Mouse (Mus musculus): ENCODE data around the gene Matk. TPM values are rescaled to one million over a fixed set of nuclear protein-coding genes. Genes with fewer than 3 reads are reported as not detected.

Matk gene
- total and polyA plus RNA-seq, 3 experiments, result 0.23 to 1.0 TPM; not detected in 1

DNA sequence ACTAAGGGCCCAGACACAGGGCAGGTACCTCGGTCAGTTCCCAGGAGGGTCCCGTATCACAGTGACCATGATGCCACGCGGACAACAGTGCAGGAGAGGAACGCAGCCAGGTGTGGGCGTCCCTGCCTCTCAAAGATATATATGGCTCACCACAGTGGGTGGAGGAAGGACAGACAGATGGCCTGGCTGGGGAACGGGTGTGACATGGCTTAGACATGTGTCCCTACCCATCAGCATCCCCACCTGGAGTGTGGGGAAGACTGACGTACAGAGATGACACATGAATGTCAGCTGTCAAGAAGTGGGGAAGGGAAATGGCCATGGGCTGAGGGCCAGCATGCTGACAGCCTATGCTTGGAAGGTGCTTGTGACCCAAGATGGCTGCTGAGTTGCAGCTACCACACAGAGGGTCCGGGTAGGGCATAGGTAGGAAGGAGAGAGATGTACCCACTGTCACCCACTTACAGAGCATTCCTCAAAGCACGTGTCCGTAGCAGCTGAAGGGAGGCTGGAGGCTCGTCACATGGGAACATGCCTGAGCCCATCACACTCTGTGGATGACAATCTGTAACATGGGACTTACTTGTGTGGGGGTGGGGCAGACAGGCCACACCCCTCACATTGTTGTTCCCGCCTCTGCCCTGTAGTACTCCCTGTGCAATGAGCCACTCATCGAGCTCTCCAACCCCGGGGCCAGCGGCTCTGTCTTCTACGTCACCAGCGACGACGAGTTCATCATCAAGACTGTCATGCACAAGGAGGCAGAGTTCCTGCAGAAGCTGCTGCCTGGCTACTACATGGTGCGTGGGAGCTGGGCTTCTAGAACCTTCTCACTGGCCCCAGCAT, 54.3 kb downstream of the Matk start:
- Histone ChIP-seq H3K4me3 (ENCODE audit: control insufficient read depth in 1 of 2, insufficient read depth in 1 of 2, low read depth in 2 of 2, low read length in 2 of 2) (no peak overlapping the region), H3K36me3 (ENCODE audit: control insufficient read depth in 1 of 2, insufficient read depth in 2 of 2, low read length in 2 of 2) (peaks cover 0 to 4% of the 10 kb centered on the region in 2 experiments; a peak in 1 of 4 replicates)

DNA sequence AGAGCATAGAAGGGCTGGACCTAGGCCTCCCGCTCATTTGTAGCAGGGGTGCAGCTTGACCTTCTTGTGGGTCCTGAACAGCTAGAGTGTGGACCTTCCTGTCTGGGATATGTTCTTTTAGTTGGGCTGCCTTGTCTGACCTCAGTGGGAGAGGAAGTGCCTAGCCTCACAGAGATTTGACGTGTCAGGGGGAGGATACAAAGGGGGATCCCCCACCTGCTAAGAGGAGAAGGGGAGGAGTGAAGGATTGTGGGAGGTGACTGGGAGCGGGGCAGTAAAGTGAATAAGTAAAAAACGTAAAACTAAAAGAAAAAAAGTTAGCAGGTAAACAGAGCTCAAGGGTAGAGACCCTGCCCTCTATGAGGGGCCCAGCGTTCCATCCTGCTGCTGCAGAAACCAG, 56.8 kb downstream of the Matk start:
- Histone ChIP-seq H3K79me2 (ENCODE audit: control insufficient read depth, insufficient read depth, low read length, poor library complexity) (no peaks in the 10 kb centered on the region), H3K9ac (ENCODE audit: control insufficient read depth, low read depth, low read length, poor library complexity, severe bottlenecking) (no peak overlapping the region), H3K27ac (ENCODE audit: control insufficient read depth, low read depth, low read length) (no peak overlapping the region), H3K9me3 (replicated peaks; ENCODE audit: insufficient read depth, low read length) (no peaks in the 10 kb centered on the region), H3K27me3 (ENCODE audit: control insufficient read depth in 1 of 2, insufficient read depth in 2 of 2, low read length in 2 of 2) (no peaks in the 10 kb centered on the region), H3K4me3 (ENCODE audit: control insufficient read depth in 1 of 2, insufficient read depth in 1 of 2, low read depth in 2 of 2, low read length in 2 of 2) (no peak overlapping the region), H3K36me3 (ENCODE audit: control insufficient read depth in 1 of 2, insufficient read depth in 2 of 2, low read length in 2 of 2) (peaks cover 0 to 4% of the 10 kb centered on the region in 2 experiments; a peak in 1 of 4 replicates), H3K4me1 (ENCODE audit: control insufficient read depth in 1 of 2, insufficient read depth in 2 of 2, low read length in 2 of 2) (no peaks in the 10 kb centered on the region)
- DNase-seq (ENCODE audit: low read depth, low spot score), result no peak
- TF ChIP-seq CTCF (IDR thresholded peaks at IDR 0.05 in 2 of 3, conservative IDR thresholded peaks at IDR 0.05 in 1 of 3; ENCODE audit: control insufficient read depth in 1 of 3, insufficient read depth in 1 of 3, low read depth in 2 of 3, low read length in 3 of 3, poor library complexity in 1 of 3, severe bottlenecking in 1 of 3) (no peak), RAD21 (IDR thresholded peaks at IDR 0.05; ENCODE audit: low read depth, low read length) (no peak), MAX (IDR thresholded peaks at IDR 0.05; ENCODE audit: low read length) (no peak), POLR2AphosphoS5 (IDR thresholded peaks at IDR 0.05; ENCODE audit: borderline replicate concordance, low read depth, low read length) (no peak), TCF12 (IDR thresholded peaks at IDR 0.05; ENCODE audit: low read depth, low read length) (no peak), TBP (IDR thresholded peaks at IDR 0.05; ENCODE audit: low read depth, low read length) (no peak), JUND (IDR thresholded peaks at IDR 0.05; ENCODE audit: low read depth, low read length) (no peak), ZNF384 (IDR thresholded peaks at IDR 0.05; ENCODE audit: low read depth, low read length) (no peak), BHLHE40 (IDR thresholded peaks at IDR 0.05; ENCODE audit: borderline replicate concordance, low read depth, low read length) (no peak), GATA1 (IDR thresholded peaks at IDR 0.05; ENCODE audit: low read depth, low read length) (no peak), MYC (IDR thresholded peaks at IDR 0.05; ENCODE audit: low read depth, low read length) (no peak), HCFC1 (IDR thresholded peaks at IDR 0.05; ENCODE audit: low read depth, low read length) (no peak), USF2 (IDR thresholded peaks at IDR 0.05; ENCODE audit: borderline replicate concordance in 1 of 2, insufficient read depth in 1 of 2, low read depth in 1 of 2, low read length in 2 of 2) (no peak), CHD1 (IDR thresholded peaks at IDR 0.05; ENCODE audit: low read depth, low read length) (no peak), MEF2A (IDR thresholded peaks at IDR 0.05; ENCODE audit: extremely low read depth, insufficient replicate concordance, low read depth, low read length, poor library complexity, severe bottlenecking) (no peak), UBTF (IDR thresholded peaks at IDR 0.05; ENCODE audit: borderline replicate concordance, insufficient read depth, low read depth, low read length) (no peak), SIN3A (IDR thresholded peaks at IDR 0.05; ENCODE audit: low read length) (no peak), ZC3H11A (IDR thresholded peaks at IDR 0.05; ENCODE audit: low read depth, low read length) (no peak), ETS1 (IDR thresholded peaks at IDR 0.05; ENCODE audit: low read depth, low read length) (no peak)

More for the DNA sequence above, 54.3 kb downstream of the Matk start:
- Histone ChIP-seq H3K79me2 (ENCODE audit: control insufficient read depth, insufficient read depth, low read length, poor library complexity) (no peaks in the 10 kb centered on the region; the same call in 1 of the 2 replicates), H3K9me3 (replicated peaks; ENCODE audit: insufficient read depth, low read length) (no peaks in the 10 kb centered on the region), H3K27ac (ENCODE audit: control insufficient read depth, low read depth, low read length) (no peak overlapping the region), H3K4me1 (ENCODE audit: control insufficient read depth in 1 of 2, insufficient read depth in 2 of 2, low read length in 2 of 2) (no peaks in the 10 kb centered on the region), H3K9ac (ENCODE audit: control insufficient read depth, low read depth, low read length, poor library complexity, severe bottlenecking) (no peak overlapping the region), H3K27me3 (ENCODE audit: control insufficient read depth in 1 of 2, insufficient read depth in 2 of 2, low read length in 2 of 2) (no peaks in the 10 kb centered on the region)
- no peak for DNase-seq (ENCODE audit: low read depth, low spot score)
- TF ChIP-seq MAX (IDR thresholded peaks at IDR 0.05; ENCODE audit: low read length), result no peak
- no peak for TF ChIP-seq NRF1 (IDR thresholded peaks at IDR 0.05; ENCODE audit: insufficient read depth, low read depth, low read length, poor library complexity, severe bottlenecking)
- no peak for TF ChIP-seq TBP (IDR thresholded peaks at IDR 0.05; ENCODE audit: low read depth, low read length)
- TF ChIP-seq MEF2A (IDR thresholded peaks at IDR 0.05; ENCODE audit: extremely low read depth, insufficient replicate concordance, low read depth, low read length, poor library complexity, severe bottlenecking), result no peak
